Mouse (Mus musculus) testis, postnatal 10 days (tissue): ENCODE data around the gene Pgam5.
A peak's percentile ranks its signal among the peaks of the same experiment; 100 is the strongest.

Source experiments
- DNase-seq: peaks from one replicate; pipeline ENCODE4 v3.0.0; 2021; ENCODE audit warnings: low spot score

Pgam5 gene

GRCm38 (mm10) chr5:110269141-110270101 is at the start of gene Pgam5:
Gene Pgam5 (minus strand): TSS chr5:110269913.
- DNase-seq: peak; percentile 97

GRCm38 (mm10) chr5:110313127-110313526 is 43.4 kb upstream of the Pgam5 start:
- no peak for DNase-seq

- DNase-seq: no peak
Measured at GRCm38 (mm10) chr5:110308861-110309260, 39.1 kb upstream of the Pgam5 start.

GRCm38 (mm10) chr5:110300591-110300990 is 30.9 kb upstream of the Pgam5 start:
- DNase-seq: no peak

- DNase-seq: no peak
Measured at GRCm38 (mm10) chr5:110296637-110297036, 26.9 kb upstream of the Pgam5 start.

- no peak for DNase-seq
Measured at GRCm38 (mm10) chr5:110291649-110292048, 21.9 kb upstream of the Pgam5 start.

- no peak for DNase-seq
Measured at GRCm38 (mm10) chr5:110287084-110287475, 17.4 kb upstream of the Pgam5 start.

GRCm38 (mm10) chr5:110286446-110287083 is 16.9 kb upstream of the Pgam5 start:
- DNase-seq: no peak

GRCm38 (mm10) chr5:110285770-110286445 is 16.2 kb upstream of the Pgam5 start, which contains the start of the genes Pxmp2 and Pole:
Gene Pxmp2 (minus strand): TSS chr5:110286186.
Gene Pole (plus strand): TSS chr5:110286306.
- DNase-seq: peak; percentile 93

- no peak for DNase-seq
Measured at GRCm38 (mm10) chr5:110285156-110285555, 15.4 kb upstream of the Pgam5 start.

- DNase-seq: peak; percentile 82
Measured at GRCm38 (mm10) chr5:110284536-110284935, 14.8 kb upstream of the Pgam5 start.

GRCm38 (mm10) chr5:110281984-110282383 is 12.3 kb upstream of the Pgam5 start:
- DNase-seq: no peak

- DNase-seq: no peak
Measured at GRCm38 (mm10) chr5:110276910-110277309, 7.2 kb upstream of the Pgam5 start.

- DNase-seq: no peak
Measured at GRCm38 (mm10) chr5:110276391-110276790, 6.7 kb upstream of the Pgam5 start.

- no peak for DNase-seq
Measured at GRCm38 (mm10) chr5:110274846-110275245, 5.1 kb upstream of the Pgam5 start.

- no peak for DNase-seq
Measured at GRCm38 (mm10) chr5:110274147-110274546, 4.4 kb upstream of the Pgam5 start.

- no peak for DNase-seq
Measured at GRCm38 (mm10) chr5:110270242-110270641, 529 bp upstream of the Pgam5 start.

GRCm38 (mm10) chr5:110266941-110267340 is 2.8 kb downstream of the Pgam5 start:
- DNase-seq: no peak

GRCm38 (mm10) chr5:110244091-110244490 is 25.6 kb downstream of the Pgam5 start:
- no peak for DNase-seq

GRCm38 (mm10) chr5:110232346-110232745 is 37.4 kb downstream of the Pgam5 start:
- DNase-seq: no peak

- no peak for DNase-seq
Measured at GRCm38 (mm10) chr5:110231638-110232037, 38.1 kb downstream of the Pgam5 start.

- DNase-seq: peak; percentile 96
Measured at GRCm38 (mm10) chr5:110230780-110231461, 38.8 kb downstream of the Pgam5 start, which contains the start of gene Ankle2. Gene Ankle2 (plus strand): TSS chr5:110231004.
